Mouse (Mus musculus): Measurements from ENCODE around the gene Rnf224.

GRCm38 (mm10) chr2:25239766-25240165 lies 3.2 kb upstream of the Rnf224 start:
- TF ChIP-seq POLR2A (IDR thresholded peaks at IDR 0.05; ENCODE audit: insufficient read depth, low read depth, low read length): no peak
- no peak for TF ChIP-seq CTCF (IDR thresholded peaks at IDR 0.05; ENCODE audit: insufficient read depth, low read depth, low read length)

Data from olfactory bulb, adult 2 months (tissue).